Mouse (Mus musculus): ENCODE data around the gene Gsta4.

DNA sequence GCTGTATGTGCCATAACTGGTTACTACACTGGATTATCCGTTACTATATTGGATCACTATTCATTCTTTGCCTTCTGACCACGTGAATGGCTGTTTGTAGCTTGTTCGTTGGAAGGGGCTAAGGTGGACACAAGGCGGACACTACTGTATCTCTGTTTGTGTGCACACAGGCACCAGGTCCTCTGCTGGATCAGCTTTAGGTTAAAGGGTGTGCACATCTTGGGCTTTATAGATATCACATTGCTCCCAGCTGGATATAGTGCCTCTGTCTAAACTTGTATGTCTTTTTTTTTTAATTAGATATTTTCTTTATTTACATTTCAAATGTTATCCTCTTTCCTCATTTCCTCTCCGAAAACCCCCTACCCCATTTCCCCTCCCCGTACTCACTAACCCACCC, 17.1 kb upstream of the Gsta4 start:
- TF ChIP-seq CTCF (IDR thresholded peaks at IDR 0.05; ENCODE audit: borderline replicate concordance, insufficient read depth, low read length): no peak
- TF ChIP-seq POLR2A (IDR thresholded peaks at IDR 0.05; ENCODE audit: low read depth, low read length): no peak

Data from embryonic fibroblast, embryonic 13.5 days (primary cell).